Mouse (Mus musculus) bone marrow macrophage, adult 2 months (primary cell): Measurements from ENCODE around the gene Olfr959.

ENCODE experiments used
- CTCF ChIP-seq: IDR thresholded peaks from 2 replicates; pipeline ENCODE4 v1.5.1; 2012; ENCODE audit warnings: low read depth, mild to moderate bottlenecking, low read length, moderate library complexity
- POLR2A ChIP-seq: IDR thresholded peaks from 2 replicates; pipeline ENCODE4 v1.6.1; 2012; ENCODE audit warnings: mild to moderate bottlenecking, low read depth, low read length, borderline replicate concordance

DNA sequence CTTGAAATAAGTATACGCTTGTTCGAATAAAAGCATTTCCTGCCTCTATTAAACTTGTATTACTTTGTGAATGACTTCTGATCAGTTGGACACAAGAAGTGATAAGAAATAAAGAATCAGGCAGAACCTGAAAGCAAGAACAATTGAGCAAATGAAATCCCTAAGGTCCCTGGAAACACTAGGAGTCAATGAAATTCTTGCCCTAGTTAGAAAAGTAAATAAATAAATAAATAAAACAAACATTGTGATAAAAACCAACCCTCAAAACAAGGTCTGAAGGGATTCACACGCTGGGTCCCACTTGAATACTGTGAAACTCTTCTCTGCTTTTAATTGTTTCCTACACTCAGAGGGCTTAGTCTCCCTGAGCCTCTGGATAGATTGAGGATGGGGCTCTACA lies 35.0 kb upstream of the Olfr959 start, which contains the start of gene Olfr148:
- TF ChIP-seq CTCF = no peak
- TF ChIP-seq POLR2A = no peak
